Mouse (Mus musculus) cerebellum, postnatal 4 days (tissue): ENCODE data around the gene Nuak1.
"Not testable (repeated sequence)": the region's sequence is repeated elsewhere in the genome, so short reads cannot be mapped to it uniquely, and the experiment has no call there.

Experiments used
- DNase-seq, 2 experiments: peaks; one replicate each; pipeline ENCODE4 v3.0.0; 2022; ENCODE audit warnings: low spot score in 2 of 2, mixed read lengths in 1 of 2

Gene Nuak1

DNA sequence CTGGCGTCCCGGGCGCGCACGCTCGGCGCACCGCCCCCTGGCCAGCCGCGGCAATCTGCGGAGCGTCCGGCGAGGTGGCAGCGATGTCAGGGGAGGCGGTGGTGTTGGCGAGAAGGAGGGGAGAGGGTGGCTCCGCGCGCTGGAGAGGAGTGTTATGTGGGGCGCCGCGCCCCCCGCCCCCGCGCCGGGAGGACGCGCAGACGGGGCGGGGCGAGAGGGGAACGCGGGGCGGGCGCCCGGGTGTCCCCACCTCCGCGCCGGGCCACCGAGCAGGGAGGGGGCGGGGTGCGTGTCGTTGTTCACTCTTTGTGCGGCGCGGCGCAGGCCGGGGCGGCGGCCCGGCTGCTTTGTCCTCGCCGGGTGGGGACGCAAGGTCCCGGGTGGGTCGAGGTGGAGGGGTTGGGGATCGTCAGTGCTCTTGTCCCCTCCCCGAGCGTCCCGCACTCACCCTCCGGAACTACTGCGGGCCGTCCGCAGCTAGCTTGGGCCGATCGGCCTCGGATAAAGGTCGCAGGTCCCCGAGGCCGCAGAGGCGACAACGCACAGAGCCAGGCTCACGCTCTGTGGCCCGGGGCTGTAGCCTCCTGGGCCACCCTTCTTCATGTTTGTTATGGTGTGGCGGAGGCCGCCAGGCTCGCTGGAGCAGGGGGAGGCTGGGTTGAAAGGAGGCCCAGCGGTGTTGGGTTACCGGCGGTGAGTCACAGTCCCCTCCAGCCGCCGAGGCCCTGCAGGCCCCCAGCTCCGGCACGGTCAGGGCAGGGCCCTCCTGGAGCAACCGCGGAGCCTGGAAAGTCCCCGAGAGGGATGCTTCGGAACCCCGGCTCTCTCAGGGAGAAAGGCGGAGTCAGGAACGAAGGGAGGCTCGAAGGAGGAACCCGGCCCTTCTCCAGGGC lies at the start of gene Nuak1:
Nuak1 (minus strand) TSS at position 57 of the 893 bp plus-strand sequence.
- DNase-seq: peak; percentile 78 to 89

GRCm38 (mm10) chr10:84490115-84490514 lies 49.7 kb upstream of the Nuak1 start:
- DNase-seq: no peak

- DNase-seq: peak; percentile 21 to 33
Measured at GRCm38 (mm10) chr10:84488315-84488714, 47.9 kb upstream of the Nuak1 start.

GRCm38 (mm10) chr10:84484661-84485060 lies 44.3 kb upstream of the Nuak1 start:
- no peak for DNase-seq

- no peak for DNase-seq
Measured at GRCm38 (mm10) chr10:84483553-84483952, 43.2 kb upstream of the Nuak1 start.

DNA sequence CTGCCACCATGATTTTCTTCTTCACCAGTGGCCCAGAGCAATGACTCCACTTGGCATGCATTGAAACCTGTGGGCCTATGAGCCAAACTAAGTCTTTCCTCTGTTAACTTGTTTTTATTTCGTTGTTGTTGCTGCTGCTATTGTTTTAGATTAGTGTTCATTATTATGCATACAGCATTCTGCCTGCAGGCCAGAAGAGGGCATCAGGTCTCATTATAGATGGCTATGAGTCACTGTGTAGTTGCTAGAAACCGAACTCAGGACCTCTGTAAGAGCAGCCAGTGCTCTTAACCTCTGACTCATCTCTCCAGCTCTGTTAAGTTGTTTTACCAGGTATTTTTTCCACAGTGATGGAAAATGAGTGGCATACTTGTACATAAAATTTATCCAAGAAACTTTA lies 42.7 kb upstream of the Nuak1 start:
- no peak for DNase-seq

- DNase-seq: not testable (repeated sequence)
Measured at GRCm38 (mm10) chr10:84482418-84482817, 42.0 kb upstream of the Nuak1 start.

DNA sequence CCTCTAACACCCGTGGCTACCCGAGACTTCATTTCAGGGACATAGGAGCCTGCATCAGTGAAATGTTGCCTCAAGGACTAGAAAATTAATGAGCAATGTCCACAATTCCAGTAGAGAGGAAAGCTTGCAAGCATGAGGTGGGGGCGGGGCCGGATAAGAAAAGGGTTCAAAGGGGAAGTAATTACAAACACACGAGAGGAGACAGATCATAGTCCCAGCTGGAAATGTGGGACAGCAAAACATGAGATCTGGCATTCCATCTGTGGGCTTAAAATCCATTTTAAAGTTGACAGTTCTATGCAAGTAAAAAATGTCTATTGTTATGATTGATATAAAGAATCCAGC lies 40.9 kb upstream of the Nuak1 start:
- DNase-seq: no peak

- DNase-seq: no peak
Measured at GRCm38 (mm10) chr10:84480667-84481326, 40.4 kb upstream of the Nuak1 start.

DNA sequence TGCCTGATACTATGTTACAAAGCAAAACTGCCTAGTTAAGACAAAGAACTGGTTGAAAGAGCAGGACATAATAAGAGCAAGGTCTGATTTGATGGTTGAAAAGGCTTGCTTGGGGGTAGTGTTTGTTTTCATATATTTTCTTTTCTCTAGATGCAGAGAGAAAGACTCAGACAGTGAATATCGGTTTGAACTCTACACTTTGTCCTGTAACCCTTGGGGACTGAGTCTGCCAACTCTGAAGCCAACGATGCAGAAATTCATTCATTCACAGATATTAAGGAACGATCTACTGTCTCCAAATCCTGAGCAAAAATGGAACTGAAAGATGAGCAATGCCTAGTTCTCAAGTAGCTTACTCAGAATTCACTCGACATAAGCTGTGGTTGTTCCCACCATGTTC lies 39.7 kb upstream of the Nuak1 start:
- DNase-seq: no peak

GRCm38 (mm10) chr10:84477613-84478076 lies 37.2 kb upstream of the Nuak1 start:
- no peak for DNase-seq

DNA sequence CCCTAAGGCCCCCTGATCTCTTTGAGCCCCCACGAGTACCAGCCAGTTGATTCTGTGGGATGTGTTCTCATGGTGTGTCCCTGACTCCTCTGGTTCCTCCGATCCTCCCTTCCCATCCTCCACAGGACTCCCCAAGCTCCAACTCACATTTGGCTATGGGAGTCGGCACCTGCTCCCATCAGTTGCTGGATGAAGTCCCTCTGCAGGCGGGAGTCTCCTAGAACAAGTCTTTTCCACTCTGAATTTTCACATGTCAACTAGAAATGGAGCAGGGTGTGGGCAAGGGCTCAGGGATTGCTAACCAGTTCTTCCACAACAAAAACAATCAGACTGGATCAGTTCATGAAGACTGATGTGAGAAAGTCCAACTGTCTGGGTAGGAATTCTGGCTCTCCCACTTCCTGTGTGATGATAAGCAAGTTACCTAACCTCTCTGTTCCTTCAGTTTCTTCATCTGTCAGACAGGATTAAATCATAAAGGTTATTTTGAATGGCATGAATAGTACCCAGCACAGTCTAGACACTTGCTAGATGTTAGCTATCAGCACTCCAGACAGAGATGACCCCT lies 36.7 kb upstream of the Nuak1 start:
- DNase-seq: no peak

DNA sequence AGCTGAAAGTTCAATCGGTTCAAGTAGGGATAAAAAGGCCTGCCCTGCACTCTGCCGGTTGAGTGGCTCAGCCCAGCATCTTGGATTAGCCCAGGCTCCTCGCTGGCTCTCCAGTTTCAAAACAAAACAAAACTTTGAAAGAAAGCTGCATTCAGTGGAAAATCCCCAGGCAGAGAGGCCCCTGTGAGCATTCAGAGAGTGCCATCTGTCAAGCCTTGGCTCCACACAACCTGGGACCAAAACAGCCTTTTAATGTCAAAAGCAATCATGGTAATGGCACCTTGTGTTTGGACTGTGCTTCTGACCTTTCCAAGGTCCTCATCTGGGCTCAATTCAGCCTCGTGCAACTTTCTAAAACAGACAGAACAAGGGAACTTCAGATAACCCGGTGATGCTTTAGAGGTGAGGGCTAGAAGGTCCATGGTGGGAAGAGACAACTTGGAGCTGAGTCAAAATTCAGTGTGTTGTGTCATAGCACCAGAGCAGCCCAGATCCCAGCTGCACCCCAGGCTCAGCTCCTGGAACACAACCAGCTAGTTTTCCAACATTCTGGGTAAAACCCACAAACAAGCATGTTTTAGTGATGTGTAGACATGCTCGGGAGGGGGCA lies 27.3 kb upstream of the Nuak1 start:
- DNase-seq: no peak

DNA sequence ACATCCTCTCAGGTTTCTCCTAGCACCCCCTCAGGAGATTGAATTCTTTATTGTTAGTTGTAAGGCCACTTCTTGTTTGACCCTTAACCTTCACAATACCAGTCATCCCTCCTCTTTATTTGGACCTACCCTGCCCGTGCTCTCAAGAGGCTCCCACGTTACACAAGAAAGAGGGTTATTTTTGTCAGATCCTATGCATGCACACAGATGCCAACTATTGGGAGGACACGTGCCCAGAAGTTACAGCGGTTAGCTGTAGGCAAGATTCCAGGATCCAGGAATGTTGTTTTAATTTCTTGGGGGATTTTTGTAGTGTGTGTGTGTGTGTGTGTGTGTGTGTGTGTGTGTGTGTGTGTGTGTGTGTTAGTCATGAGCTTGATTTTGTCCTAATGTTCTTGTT lies 25.1 kb upstream of the Nuak1 start:
- DNase-seq: no peak

DNA sequence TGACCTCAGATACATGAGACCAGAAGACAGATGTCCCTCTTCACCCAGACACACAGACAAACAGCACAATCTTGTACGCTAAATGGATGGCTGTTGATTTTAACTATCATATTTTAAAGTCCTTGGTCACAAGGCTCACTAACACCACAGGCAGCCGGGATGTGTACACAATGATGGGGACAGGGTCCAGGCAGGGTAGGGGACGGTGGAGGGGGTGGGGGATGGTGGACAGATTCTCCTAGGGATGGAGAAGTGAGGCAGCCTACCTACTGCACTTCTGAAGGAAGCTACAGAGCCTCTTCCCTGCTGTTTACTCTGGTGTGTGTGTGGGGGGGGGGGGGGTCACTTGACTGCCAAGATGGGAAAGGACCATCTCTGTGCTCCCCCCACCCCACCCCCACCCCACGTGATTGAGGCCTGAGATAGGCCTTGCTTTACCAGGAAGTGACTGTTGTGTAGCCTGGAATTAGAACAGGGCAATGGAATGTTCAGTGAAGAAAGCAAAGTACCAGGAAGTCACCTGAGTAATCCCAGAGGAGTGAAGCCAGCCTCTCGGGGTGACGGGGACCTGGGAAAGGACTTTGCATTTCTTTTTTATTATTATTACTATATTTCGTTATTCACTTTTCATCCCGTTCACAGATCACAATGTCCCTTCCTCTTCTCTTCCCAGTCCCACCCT lies 20.2 kb upstream of the Nuak1 start:
- DNase-seq: no peak

GRCm38 (mm10) chr10:84458094-84458493 lies 17.7 kb upstream of the Nuak1 start:
- DNase-seq: no peak

DNA sequence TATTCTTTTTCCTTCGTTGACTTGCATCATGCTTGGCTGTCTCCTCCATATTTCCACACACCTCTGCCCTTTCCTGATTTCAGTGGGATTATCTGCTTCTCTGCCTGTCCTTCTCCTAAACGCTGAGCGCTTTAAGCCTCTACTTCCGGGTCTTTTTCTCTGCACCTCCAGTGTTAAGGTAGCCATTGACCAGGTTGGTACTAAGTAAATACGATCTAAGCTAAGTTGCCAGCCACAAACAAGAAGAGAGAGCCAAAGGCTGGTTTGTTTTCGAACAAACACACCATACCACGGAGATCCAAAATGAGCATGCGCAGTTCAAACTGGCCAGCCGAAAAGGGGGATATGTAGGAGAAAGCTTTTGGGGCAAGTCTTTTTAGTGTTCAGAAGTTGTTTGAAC lies 17.1 kb upstream of the Nuak1 start:
- DNase-seq: no peak

- DNase-seq: no peak
Measured at GRCm38 (mm10) chr10:84456632-84457320, 16.4 kb upstream of the Nuak1 start.

- DNase-seq: no peak
Measured at GRCm38 (mm10) chr10:84451883-84452282, 11.5 kb upstream of the Nuak1 start.

DNA sequence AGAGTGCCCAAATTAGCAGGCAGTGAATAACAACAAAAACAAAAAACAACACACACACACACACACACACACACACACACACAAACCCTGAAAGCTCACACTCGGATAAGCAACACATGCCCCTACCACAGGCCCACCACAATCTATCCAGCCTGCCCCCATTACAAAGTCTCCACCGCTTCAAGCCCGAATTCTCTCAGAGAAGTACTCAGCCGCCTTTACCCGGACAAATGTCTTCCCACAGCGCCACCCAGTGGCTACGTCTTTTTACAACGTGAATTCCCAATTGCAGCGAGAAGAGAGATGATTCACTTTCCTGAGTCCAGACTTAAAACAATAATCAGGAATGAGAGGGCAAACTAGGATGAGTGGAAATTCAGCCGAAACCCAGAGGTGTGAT lies 10.3 kb upstream of the Nuak1 start:
- DNase-seq: peak; percentile 86 to 90

DNA sequence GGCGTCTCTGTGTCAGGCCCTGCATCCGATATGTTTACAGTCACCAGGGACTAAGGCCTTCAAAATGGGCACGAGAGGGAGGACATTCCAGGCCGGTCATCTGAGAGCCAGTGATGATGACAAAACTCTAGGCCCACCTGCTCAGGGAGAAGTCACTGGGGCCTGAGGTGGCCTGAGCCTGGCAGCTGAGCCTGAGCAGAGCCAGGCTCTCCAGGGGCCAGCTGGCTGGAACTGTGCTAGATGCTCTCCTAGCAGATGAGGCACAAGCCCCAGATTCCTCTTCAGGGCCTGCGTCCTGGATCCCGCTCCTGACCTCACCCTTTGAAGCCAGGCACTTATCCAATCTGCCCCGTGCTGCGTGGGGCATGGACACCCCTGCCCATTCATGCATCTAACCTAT lies 9.3 kb upstream of the Nuak1 start:
- no peak for DNase-seq
